Mouse (Mus musculus): ENCODE results near the gene Gm42906. TPM values are rescaled to one million over a fixed set of nuclear protein-coding genes. Genes with fewer than 3 reads are reported as not detected.

Gene Gm42906
- polyA plus RNA-seq, 1 experiment from 2014 or later, result not detected

GRCm38 (mm10) chr5:151369306-151369721, 58.6 kb downstream of the Gm42906 start:
- Histone ChIP-seq H3K4me3 (ENCODE audit: control insufficient read depth in 1 of 2, insufficient read depth in 1 of 2, low read depth in 1 of 2, low read length in 2 of 2) (peak overlapping the region; percentile 53 to 74), H3K4me1 (ENCODE audit: control insufficient read depth in 2 of 2, insufficient read depth in 2 of 2, low read length in 2 of 2) (peaks cover 0 to 12% of the 10 kb centered on the region in 2 experiments; a peak in 3 of 4 replicates)

DNA sequence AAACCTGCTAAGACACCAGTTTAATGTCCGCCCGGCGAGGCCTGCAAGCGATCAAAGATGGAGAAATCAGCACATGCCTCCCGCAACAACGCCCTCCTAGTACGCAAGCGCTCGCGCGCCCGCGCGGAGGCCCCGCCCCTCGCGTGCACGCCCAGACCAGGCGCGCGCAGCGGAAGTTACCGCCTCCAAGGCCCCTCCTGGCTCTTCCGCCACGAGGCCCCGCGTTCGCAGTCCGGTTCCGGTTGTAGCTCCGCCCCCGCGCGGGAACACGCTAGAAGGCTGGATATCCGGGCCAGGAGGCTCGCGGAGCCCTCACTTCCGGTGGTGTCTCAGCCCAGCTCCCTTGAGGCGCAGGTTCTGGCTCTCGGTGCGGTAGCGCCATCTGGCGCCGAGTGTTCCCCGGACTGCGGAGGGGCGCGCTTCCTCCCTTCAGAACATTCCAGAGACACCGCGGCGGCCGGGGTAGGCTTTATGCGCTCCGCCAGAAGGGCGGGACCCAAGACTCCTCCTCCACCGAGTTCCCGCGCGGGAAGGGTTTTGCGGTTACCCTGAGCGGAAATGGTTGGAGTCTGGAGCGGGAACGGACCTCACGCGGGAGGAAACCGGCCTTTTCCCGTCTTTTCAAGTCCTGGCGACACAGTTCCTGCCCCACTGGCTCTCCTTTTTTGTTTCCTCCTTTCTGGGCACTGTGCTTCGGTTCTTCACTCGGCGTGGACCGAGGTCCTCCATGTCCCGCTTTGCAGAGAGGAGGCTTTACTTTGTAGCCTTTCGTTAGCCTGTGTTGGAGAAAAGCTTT, 59.4 kb downstream of the Gm42906 start:
- ATAC-seq (ENCODE audit: insufficient number of reproducible peaks, insufficient read depth, low FRiP score, low read depth), result peak; percentile 99
- Histone ChIP-seq H3K9me3 (ENCODE audit: control insufficient read depth, low read length) (no peaks in the 10 kb centered on the region), H3K27ac (replicated peaks in 1 of 2; ENCODE audit: control insufficient read depth in 1 of 2, insufficient read depth in 1 of 2, low read depth in 2 of 2, low read length in 2 of 2) (peak overlapping the region; percentile 96 to 99), H3K9ac (ENCODE audit: low read length) (peak overlapping the region; percentile 78), H3K36me3 (ENCODE audit: control insufficient read depth, insufficient read depth, low read length) (no peaks in the 10 kb centered on the region), H3K4me3 (ENCODE audit: control insufficient read depth in 1 of 2, insufficient read depth in 1 of 2, low read depth in 1 of 2, low read length in 2 of 2) (peak overlapping the region; percentile 53 to 74), H3K27me3 (ENCODE audit: control insufficient read depth, insufficient read depth, low read length) (no peaks in the 10 kb centered on the region), H3K4me1 (ENCODE audit: control insufficient read depth in 2 of 2, insufficient read depth in 2 of 2, low read length in 2 of 2) (peaks cover 0 to 12% of the 10 kb centered on the region in 2 experiments; a peak in 3 of 4 replicates), H3K4me2 (ENCODE audit: low read length) (peak overlapping the region; percentile 78)
- 1% methylated on average over 72 of the region's 75 CpGs for WGBS

More at GRCm38 (mm10) chr5:151369306-151369721, 58.6 kb downstream of the Gm42906 start:
- no peaks in the 10 kb centered on the region for H3K36me3 ChIP-seq (ENCODE audit: control insufficient read depth, insufficient read depth, low read length)
- WGBS, result 41% methylated on average over 5 of the region's 5 CpGs
- H3K9me3 ChIP-seq (ENCODE audit: control insufficient read depth, low read length), result no peaks in the 10 kb centered on the region
- peak overlapping the region; percentile 72 for H3K4me2 ChIP-seq (ENCODE audit: low read length)
- peak overlapping the region; percentile 96 to 99 for H3K27ac ChIP-seq (replicated peaks in 1 of 2; ENCODE audit: control insufficient read depth in 1 of 2, insufficient read depth in 1 of 2, low read depth in 2 of 2, low read length in 2 of 2)
- H3K27me3 ChIP-seq (ENCODE audit: control insufficient read depth, insufficient read depth, low read length), result no peaks in the 10 kb centered on the region
- no peak for ATAC-seq (ENCODE audit: insufficient number of reproducible peaks, insufficient read depth, low FRiP score, low read depth)
- H3K9ac ChIP-seq (ENCODE audit: low read length), result peak overlapping the region; percentile 78

- H3K9me3 ChIP-seq (ENCODE audit: control insufficient read depth, low read length), result no peaks in the 10 kb centered on the region
- H3K27ac ChIP-seq (replicated peaks in 1 of 2; ENCODE audit: control insufficient read depth in 1 of 2, insufficient read depth in 1 of 2, low read depth in 2 of 2, low read length in 2 of 2), result peak overlapping the region; percentile 90 to 96
- peak overlapping the region; percentile 78 for H3K4me2 ChIP-seq (ENCODE audit: low read length)
- peak; percentile 6; the same call in 1 of the 2 replicates for ATAC-seq (ENCODE audit: insufficient number of reproducible peaks, insufficient read depth, low FRiP score, low read depth)
- peak overlapping the region; percentile 53 to 56 for H3K4me3 ChIP-seq (ENCODE audit: control insufficient read depth in 1 of 2, insufficient read depth in 1 of 2, low read depth in 1 of 2, low read length in 2 of 2)
- WGBS, result 12% methylated on average over 16 of the region's 16 CpGs
- H3K36me3 ChIP-seq (ENCODE audit: control insufficient read depth, insufficient read depth, low read length), result no peaks in the 10 kb centered on the region
- H3K27me3 ChIP-seq (ENCODE audit: control insufficient read depth, insufficient read depth, low read length), result no peaks in the 10 kb centered on the region
- H3K4me1 ChIP-seq (ENCODE audit: control insufficient read depth in 2 of 2, insufficient read depth in 2 of 2, low read length in 2 of 2), result peaks cover 0 to 12% of the 10 kb centered on the region in 2 experiments; a peak in 3 of 4 replicates
- H3K9ac ChIP-seq (ENCODE audit: low read length), result peak overlapping the region; percentile 77
Measured at GRCm38 (mm10) chr5:151367881-151368394, 60.0 kb downstream of the Gm42906 start.

DNA sequence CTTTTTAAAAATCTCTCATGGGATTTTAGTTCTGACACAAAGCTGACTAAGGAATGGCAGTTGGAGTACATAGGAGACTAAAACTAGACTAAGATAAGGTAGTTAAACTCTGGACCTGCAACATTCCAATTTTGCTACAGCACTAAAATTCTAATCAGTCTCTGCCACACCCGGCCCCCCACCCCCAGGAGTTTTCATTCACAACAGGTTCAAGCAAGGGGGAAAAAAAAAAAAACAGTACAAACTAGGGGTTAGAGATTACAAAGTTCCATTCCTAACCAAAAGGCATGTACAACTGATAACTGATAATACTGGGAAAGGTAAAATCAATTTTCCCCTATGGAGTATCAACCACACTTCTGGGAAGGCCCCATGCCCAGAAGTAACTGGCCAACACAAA, 60.6 kb downstream of the Gm42906 start:
- no peaks in the 10 kb centered on the region for H3K36me3 ChIP-seq (ENCODE audit: control insufficient read depth, insufficient read depth, low read length)
- H3K9me3 ChIP-seq (ENCODE audit: control insufficient read depth, low read length), result no peaks in the 10 kb centered on the region
- peak overlapping the region in 1 of 2 experiments; percentile 53; a peak in 3 of 4 replicates for H3K4me3 ChIP-seq (ENCODE audit: control insufficient read depth in 1 of 2, insufficient read depth in 1 of 2, low read depth in 1 of 2, low read length in 2 of 2)
- peak overlapping the region; percentile 78 for H3K4me2 ChIP-seq (ENCODE audit: low read length)
- 71% methylated on average over 1 of the region's 1 CpGs for WGBS
- no peaks in the 10 kb centered on the region for H3K27me3 ChIP-seq (ENCODE audit: control insufficient read depth, insufficient read depth, low read length)
- peaks cover 0 to 12% of the 10 kb centered on the region in 2 experiments; a peak in 3 of 4 replicates for H3K4me1 ChIP-seq (ENCODE audit: control insufficient read depth in 2 of 2, insufficient read depth in 2 of 2, low read length in 2 of 2)
- peak overlapping the region in 1 of 2 experiments; percentile 96; a peak in 2 of 4 replicates for H3K27ac ChIP-seq (replicated peaks in 1 of 2; ENCODE audit: control insufficient read depth in 1 of 2, insufficient read depth in 1 of 2, low read depth in 2 of 2, low read length in 2 of 2)
- H3K9ac ChIP-seq (ENCODE audit: low read length), result peak overlapping the region; percentile 77
- no peak for ATAC-seq (ENCODE audit: insufficient number of reproducible peaks, insufficient read depth, low FRiP score, low read depth)

DNA sequence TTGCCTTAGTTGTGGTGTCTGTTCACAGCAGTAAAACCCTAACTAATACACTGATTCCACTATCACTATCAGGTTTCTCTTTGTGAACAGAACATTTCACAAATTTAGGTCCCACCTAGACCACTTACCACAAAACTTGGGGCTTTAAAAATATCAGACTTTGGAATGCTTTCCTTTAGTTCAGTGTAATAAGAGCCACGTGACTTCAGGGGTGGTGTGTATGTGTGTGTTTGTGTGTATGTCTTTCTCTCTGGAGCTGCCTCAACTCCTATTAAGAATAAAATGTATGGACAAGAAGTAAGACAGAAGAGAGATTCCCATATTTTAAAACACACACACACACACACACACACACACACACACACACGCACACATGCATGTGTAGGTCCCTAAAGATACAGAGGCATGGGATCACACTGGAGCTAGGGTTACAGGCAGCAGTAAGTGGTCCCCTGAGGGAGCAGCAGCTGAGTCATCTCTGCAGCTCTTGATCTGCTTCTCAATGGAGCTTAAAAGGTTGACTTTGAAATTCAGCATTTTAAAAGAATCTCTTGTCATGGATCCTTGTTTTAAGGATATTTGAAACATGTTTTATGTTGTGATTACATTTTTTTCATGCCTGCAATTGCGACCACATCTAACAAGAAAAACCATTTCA, 64.5 kb downstream of the Gm42906 start:
- no peak overlapping the region for H3K9ac ChIP-seq (ENCODE audit: low read length)
- no peak overlapping the region for H3K27ac ChIP-seq (replicated peaks in 1 of 2; ENCODE audit: control insufficient read depth in 1 of 2, insufficient read depth in 1 of 2, low read depth in 2 of 2, low read length in 2 of 2)
- WGBS, result 69% methylated on average over 3 of the region's 3 CpGs
- H3K9me3 ChIP-seq (ENCODE audit: control insufficient read depth, low read length), result no peaks in the 10 kb centered on the region
- H3K4me1 ChIP-seq (ENCODE audit: control insufficient read depth in 2 of 2, insufficient read depth in 2 of 2, low read length in 2 of 2), result peaks cover 0 to 6% of the 10 kb centered on the region in 2 experiments; a peak in 2 of 4 replicates
- no peak for ATAC-seq (ENCODE audit: insufficient number of reproducible peaks, insufficient read depth, low FRiP score, low read depth)
- no peaks in the 10 kb centered on the region for H3K36me3 ChIP-seq (ENCODE audit: control insufficient read depth, insufficient read depth, low read length)
- no peak overlapping the region for H3K4me3 ChIP-seq (ENCODE audit: control insufficient read depth in 1 of 2, insufficient read depth in 1 of 2, low read depth in 1 of 2, low read length in 2 of 2)
- H3K27me3 ChIP-seq (ENCODE audit: control insufficient read depth, insufficient read depth, low read length), result no peaks in the 10 kb centered on the region
- no peak overlapping the region for H3K4me2 ChIP-seq (ENCODE audit: low read length)

GRCm38 (mm10) chr5:151349616-151350015, 78.3 kb downstream of the Gm42906 start:
- H3K9me3 ChIP-seq (ENCODE audit: control insufficient read depth, low read length), result no peaks in the 10 kb centered on the region
- no peak overlapping the region for H3K9ac ChIP-seq (ENCODE audit: low read length)
- 69% methylated on average over 1 of the region's 1 CpGs for WGBS
- ATAC-seq (ENCODE audit: insufficient number of reproducible peaks, insufficient read depth, low FRiP score, low read depth), result no peak
- no peaks in the 10 kb centered on the region for H3K4me1 ChIP-seq (ENCODE audit: control insufficient read depth in 2 of 2, insufficient read depth in 2 of 2, low read length in 2 of 2)
- no peak overlapping the region for H3K4me2 ChIP-seq (ENCODE audit: low read length)
- no peaks in the 10 kb centered on the region for H3K27me3 ChIP-seq (ENCODE audit: control insufficient read depth, insufficient read depth, low read length)
- no peak overlapping the region for H3K27ac ChIP-seq (replicated peaks in 1 of 2; ENCODE audit: control insufficient read depth in 1 of 2, insufficient read depth in 1 of 2, low read depth in 2 of 2, low read length in 2 of 2)
- H3K36me3 ChIP-seq (ENCODE audit: control insufficient read depth, insufficient read depth, low read length), result no peaks in the 10 kb centered on the region
- H3K4me3 ChIP-seq (ENCODE audit: control insufficient read depth in 1 of 2, insufficient read depth in 1 of 2, low read depth in 1 of 2, low read length in 2 of 2), result no peak overlapping the region

DNA sequence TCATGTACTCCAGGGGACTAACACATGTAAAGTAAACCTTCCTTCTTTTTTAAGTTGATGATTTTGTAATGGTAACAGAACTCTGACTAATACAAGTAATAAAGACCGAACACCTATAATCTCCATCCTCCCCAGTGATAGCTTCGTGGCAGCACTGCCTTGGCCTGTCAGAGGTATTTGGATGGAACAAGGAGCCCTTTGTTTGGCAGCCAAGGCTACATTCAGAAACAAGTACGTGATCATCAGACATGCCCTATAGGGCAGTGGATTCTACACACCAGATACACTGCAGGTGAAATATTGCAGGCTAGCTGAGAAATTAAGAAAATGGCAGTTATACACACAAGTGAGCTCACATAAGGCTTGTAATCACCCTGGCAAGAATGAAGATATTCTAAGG, 79.5 kb downstream of the Gm42906 start:
- Histone ChIP-seq H3K4me3 (ENCODE audit: control insufficient read depth in 1 of 2, insufficient read depth in 1 of 2, low read depth in 1 of 2, low read length in 2 of 2) (no peak overlapping the region), H3K4me2 (ENCODE audit: low read length) (no peak overlapping the region), H3K27me3 (ENCODE audit: control insufficient read depth, insufficient read depth, low read length) (no peaks in the 10 kb centered on the region), H3K4me1 (ENCODE audit: control insufficient read depth in 2 of 2, insufficient read depth in 2 of 2, low read length in 2 of 2) (no peaks in the 10 kb centered on the region), H3K9ac (ENCODE audit: low read length) (no peak overlapping the region), H3K36me3 (ENCODE audit: control insufficient read depth, insufficient read depth, low read length) (no peaks in the 10 kb centered on the region), H3K9me3 (ENCODE audit: control insufficient read depth, low read length) (no peaks in the 10 kb centered on the region), H3K27ac (replicated peaks in 1 of 2; ENCODE audit: control insufficient read depth in 1 of 2, insufficient read depth in 1 of 2, low read depth in 2 of 2, low read length in 2 of 2) (no peak overlapping the region)
- 67% methylated on average over 3 of the region's 3 CpGs for WGBS
- ATAC-seq (ENCODE audit: insufficient number of reproducible peaks, insufficient read depth, low FRiP score, low read depth), result no peak
